Mouse (Mus musculus) spleen, embryonic (tissue): ENCODE results near the gene Grm2.
"Not testable (repeated sequence)": the region's sequence is repeated elsewhere in the genome, so short reads cannot be mapped to it uniquely, and the experiment has no call there.

Experiments
- CTCF ChIA-PET: fragments of 350-600 bp; sonication (Branson Sonifier 250); formaldehyde crosslinking; loops from one replicate; lab custom pipeline; 2022; lab: Charles Lee

Grm2 gene

DNA sequence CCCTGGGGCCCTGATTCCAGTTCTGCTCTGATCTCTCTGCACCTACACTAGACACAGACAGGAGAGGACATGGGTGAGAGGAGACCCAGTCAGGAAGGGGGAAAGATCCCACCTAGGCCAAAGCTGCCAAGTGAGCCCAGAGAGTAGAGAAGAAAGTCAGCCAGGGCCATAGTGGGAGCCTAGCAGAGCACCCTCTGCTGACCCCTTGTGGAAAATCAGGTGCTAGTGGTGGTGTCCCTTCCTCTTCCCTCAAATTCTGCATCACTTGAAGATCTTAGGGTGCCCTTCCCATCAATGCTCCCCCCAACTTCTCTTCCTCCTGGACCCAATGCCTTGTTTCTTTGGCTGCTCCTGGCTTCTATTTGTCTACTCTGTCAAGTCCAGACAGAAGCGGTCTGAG is 3.2 kb downstream of the Grm2 start:
- CTCF ChIA-PET = interaction anchor here (0.7 kb wide), 1 partner anchor 832 kb away, joined by 3 read pairs; no protein-coding TSS in a partner anchor

GRCm38 (mm10) chr9:106647226-106647625 is 8.7 kb downstream of the Grm2 start:
- CTCF ChIA-PET = no interaction called here

DNA sequence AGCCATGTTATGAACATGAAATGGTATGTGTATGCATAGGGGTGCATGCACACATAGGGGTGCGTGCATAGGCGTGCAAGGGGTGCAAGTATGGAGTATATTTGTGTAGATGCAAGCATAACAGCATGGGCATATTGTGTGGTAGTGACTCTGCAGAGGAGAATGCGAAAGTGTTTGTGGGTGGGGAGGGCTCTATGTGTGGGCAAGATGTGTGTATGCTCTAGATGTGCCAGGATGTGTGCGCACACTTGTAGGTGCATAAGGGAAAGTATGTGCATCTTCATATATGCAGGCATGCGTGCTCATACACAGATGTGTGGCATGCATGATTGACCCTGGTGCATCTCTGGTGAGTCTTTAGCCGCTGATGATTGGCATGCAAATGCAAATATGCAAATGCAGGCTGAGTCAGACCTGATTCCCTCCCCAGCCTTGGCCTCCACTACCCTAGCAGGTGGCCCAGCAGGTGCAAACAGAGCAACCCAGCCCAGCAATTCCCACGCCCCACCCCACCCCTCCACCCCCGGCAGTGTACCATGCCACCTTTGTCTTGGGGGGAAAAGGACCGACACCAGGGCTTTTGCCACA is 10.1 kb downstream of the Grm2 start:
- CTCF ChIA-PET = no interaction called here

DNA sequence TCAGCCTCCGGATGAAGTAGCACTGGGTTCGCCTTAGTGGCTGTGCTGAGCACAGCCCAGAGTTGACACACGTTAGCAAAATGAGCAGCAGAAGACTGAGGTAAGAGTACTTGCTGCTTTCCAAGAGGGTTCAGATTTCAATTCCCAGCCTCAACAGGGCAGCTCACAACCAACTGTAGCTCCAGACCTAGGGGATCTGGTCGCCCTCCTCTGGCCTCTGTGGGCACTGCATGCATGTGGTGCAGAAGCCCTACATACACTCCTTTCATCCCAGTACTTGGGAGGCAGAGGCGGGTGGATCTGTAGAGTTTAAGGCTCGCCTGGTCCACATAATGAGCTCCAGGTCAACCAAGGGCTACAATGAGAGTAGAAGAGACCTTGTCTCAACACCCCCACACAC is 12.1 kb downstream of the Grm2 start:
- CTCF ChIA-PET = no interaction called here

DNA sequence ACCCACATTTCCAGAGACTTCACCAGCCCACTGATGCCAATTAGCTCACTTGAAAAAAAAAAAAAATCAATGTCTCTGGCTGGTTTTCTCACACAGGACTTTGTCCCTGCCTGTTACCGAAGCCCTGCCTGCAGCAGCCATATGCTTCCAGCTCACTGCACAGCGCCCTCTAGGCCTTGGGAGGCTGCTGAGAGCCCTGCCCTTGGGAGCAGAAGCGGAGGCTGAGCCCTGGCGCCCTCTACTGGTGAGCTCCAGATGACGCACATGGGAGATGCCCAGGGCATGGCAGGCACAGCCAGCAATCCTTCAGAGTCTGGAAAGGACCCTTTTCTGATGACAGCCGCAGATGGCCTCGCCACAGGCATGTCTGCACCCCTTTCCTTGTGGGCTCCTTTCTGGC is 12.8 kb downstream of the Grm2 start:
- CTCF ChIA-PET = no interaction called here

GRCm38 (mm10) chr9:106641346-106641745 is 14.5 kb downstream of the Grm2 start:
- CTCF ChIA-PET = no interaction called here

- CTCF ChIA-PET = no interaction called here
Observed at GRCm38 (mm10) chr9:106638154-106638553, 17.7 kb downstream of the Grm2 start.

DNA sequence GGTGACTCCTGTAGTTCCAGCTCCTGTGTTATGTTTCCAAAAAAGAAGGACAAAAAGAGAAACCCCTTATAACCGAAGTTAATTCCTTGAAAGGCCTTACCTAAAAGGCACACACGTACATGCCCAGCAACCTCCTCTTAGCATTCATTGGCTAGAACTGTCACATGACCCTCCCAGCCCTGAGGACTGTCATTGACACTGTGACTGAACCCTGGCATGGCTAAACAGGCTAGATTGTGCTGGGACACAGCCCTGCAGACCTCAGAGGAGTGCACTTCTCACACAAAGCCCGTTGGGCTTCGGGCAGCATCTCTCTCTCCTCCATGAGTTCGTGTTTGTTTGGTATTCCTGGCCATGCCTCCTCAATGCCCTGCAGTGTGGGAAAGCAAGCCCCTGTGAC is 23.7 kb downstream of the Grm2 start:
- CTCF ChIA-PET = interaction anchor here (0.6 kb wide), 1 partner anchor 158 kb away, joined by 7 read pairs; no protein-coding TSS in a partner anchor

- CTCF ChIA-PET = not testable (repeated sequence)
Observed at GRCm38 (mm10) chr9:106627796-106628195, 28.1 kb downstream of the Grm2 start.

- CTCF ChIA-PET = no interaction called here
Observed at GRCm38 (mm10) chr9:106626282-106626681, 29.6 kb downstream of the Grm2 start, which contains the start of gene Iqcf6. Gene Iqcf6, plus strand, starts transcription at chr9:106626582.

- CTCF ChIA-PET = no interaction called here
Observed at GRCm38 (mm10) chr9:106617496-106617895, 38.4 kb downstream of the Grm2 start.

DNA sequence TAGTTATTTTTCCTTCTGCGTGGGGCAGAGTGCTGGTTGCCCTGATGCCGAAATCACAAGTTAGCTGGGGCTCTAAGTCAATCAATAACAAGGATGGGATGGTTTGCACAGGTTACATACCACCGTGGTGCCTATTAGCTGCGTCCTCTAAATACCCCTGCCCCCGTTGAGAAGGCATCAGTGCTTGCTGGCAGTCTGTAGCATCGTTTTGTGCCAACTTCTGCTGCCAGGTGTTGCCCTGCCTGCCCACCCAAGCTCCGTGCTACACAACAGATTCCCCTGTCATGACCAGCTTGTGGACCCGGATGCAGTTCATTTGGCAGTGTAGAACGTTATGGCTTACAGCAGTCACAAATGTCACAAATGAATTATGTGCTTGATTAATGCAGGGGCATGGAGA is 39.6 kb downstream of the Grm2 start:
- CTCF ChIA-PET = no interaction called here

DNA sequence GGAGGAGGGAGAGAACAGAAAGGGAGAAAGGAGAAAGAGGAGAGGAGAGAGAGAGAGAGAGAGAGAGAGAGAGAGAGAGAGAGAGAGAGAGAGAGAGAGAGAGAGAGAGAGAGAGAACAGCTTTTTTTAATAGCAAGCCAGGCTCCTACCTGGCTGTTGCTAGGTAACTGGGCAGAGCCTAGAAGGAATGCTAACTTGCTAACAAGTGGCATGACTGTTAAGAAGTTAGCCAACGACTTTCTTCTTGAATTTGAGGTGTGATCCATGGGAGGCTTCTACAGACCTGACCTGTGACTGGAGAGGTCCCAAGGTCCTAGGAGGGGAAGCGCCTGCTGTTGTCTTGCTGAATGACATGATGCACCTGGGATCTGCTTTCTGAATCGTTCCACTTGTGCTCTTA is 41.3 kb downstream of the Grm2 start:
- CTCF ChIA-PET = no interaction called here

- CTCF ChIA-PET = no interaction called here
Observed at GRCm38 (mm10) chr9:106613951-106614350, 41.9 kb downstream of the Grm2 start.

DNA sequence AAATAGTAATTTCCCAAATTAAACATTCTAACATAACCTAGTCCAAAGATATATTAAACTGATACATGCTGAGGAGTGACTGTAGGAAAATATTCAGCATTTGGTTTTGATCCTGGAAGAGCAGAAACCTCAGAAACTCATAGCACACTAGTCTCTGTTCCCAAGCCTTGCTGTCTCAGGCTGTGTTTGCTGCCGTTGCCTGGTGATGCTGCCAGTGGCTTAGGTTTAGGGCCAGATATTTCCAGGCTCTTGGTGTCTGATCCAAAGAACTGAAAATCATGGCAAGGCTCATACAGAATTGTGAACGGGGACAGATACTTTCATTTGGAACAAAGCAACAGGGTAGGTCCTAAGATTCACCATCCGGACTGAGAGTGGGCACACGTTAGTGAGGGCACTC is 45.2 kb downstream of the Grm2 start:
- CTCF ChIA-PET = no interaction called here

- CTCF ChIA-PET = no interaction called here
Observed at GRCm38 (mm10) chr9:106600546-106600945, 55.3 kb downstream of the Grm2 start.

GRCm38 (mm10) chr9:106598466-106598865 is 57.4 kb downstream of the Grm2 start:
- CTCF ChIA-PET = no interaction called here

DNA sequence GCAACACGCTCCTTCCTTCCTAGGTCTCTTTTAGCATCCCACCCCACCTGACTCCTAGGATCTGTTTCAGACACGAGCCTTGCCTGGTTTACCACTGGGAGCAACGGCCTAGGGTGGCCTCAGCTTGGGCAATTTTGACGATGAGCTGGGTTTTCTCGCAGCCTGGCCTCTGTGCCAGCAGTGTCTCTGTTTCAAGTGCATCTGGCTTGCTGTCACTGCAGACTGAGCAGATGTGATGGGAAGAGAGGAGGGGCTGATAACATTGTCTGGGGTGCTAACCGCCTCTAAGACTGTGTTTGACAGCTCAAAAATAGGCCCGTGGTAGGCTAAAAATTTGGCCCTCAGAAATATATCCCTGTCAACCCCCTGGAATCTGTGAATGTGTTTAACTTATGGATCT is 60.0 kb downstream of the Grm2 start:
- CTCF ChIA-PET = no interaction called here

DNA sequence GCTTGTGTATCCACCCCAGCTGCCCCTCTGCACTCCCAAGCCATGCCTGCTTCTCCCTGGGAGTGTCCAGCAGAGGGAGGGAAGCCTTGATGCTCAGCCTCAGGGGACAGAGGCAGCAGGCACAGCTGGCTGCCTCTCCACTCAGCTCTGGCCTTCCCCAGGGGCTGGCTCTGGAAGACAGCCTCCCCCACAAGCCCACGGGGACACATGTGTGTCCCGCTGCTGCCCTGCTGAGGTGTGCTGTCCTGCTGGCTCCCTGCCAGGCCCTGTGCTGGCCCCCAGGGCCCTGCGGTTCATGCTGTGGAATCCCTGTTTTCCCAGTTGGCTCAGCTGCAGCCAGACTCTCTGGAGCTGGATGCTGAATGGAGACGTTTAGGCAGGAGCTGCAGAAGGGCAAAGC is 60.5 kb downstream of the Grm2 start:
- CTCF ChIA-PET = not testable (repeated sequence)
